Mouse (Mus musculus) v-Abl transformed pro-B cells (cell line): Measurements from ENCODE around the gene Snph.

ENCODE experiments used
- in situ Hi-C, 2 experiments: fragments of 400-800 bp; cut with MboI; formaldehyde crosslinking; loops; one replicate each; pipeline ENCODE4 v1.15.1; 2025; ENCODE audit not compliant: unreplicated experiment in 2 of 2

Gene Snph

GRCm38 (mm10) chr2:151546571-151546970, 85.8 kb downstream of the Snph start:
- in situ Hi-C loops, result loop anchor here (5.0 to 25.0 kb wide), 5 partner anchors 49 to 984 kb away; partner anchors contain the start of genes Csnk2a1 (in 1 of the 2), Cst7 (in 1 of the 2), Fam110a (in 1 of the 2) and Slc52a3 (in 1 of the 2)

- in situ Hi-C loops, result loop anchor here (5.0 to 25.0 kb wide), 6 partner anchors 42 to 982 kb away; partner anchors contain the start of genes Csnk2a1 (in 1 of the 2), Cst7 (in 1 of the 2), Fam110a (in 1 of the 2) and Slc52a3 (in 1 of the 2)
Measured at GRCm38 (mm10) chr2:151544673-151545072, 87.7 kb downstream of the Snph start.

GRCm38 (mm10) chr2:151543063-151543895, 89.1 kb downstream of the Snph start:
- in situ Hi-C loops, result loop anchor here (5.0 to 25.0 kb wide), 5 partner anchors 41 to 981 kb away; partner anchors contain the start of genes Csnk2a1 (in 1 of the 2), Cst7 (in 1 of the 2), Fam110a (in 1 of the 2) and Slc52a3 (in 1 of the 2)

- in situ Hi-C loops, result loop anchor here (5.0 to 25.0 kb wide), 5 partner anchors 40 to 980 kb away; partner anchors contain the start of genes Csnk2a1 (in 1 of the 2), Cst7 (in 1 of the 2), Fam110a (in 1 of the 2) and Slc52a3 (in 1 of the 2)
Measured at GRCm38 (mm10) chr2:151542323-151543062, 89.9 kb downstream of the Snph start, which contains the start of gene Fkbp1a. Gene Fkbp1a (plus strand): TSS chr2:151542483.
